ENCODE assay signal across 8 mouse cellular contexts in the genomic region with DNA sequence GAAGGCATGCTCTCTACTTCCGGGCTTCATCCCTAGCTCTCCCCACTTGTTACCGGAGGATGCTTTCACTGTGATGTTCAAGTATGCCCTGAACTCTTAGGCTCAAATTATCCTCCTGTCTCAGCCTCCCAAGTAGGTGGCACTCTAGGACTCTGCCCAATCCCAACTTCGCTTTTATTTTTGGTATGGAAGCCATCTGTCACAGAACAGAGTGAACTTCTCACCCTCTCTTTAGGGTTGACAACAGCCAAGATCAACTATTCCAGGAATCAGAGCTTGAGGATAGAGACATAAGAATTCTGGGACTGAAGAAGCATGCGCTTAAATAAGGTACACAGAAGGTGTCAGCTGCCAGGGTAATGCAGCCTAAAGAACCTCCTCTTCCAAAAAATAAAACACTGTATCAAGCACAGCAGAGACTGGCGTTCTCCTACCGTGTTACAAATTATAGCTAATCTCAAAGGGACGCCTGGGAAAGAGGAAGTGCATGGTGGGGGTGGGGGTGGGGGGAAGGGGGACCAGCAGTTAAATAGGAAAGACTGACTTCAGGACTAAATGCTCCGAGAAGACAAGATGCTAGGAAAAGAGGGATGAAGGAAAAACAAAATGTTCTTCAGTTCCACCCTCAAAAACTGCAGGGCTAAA. TPM values are rescaled to one million over a fixed set of nuclear protein-coding genes. Genes with fewer than 3 reads are reported as not detected.
DNase-seq lines count a peak whose midpoint lies in the region; ATAC-seq and TF ChIP-seq lines count a peak whose summit lies in the region.

No protein-coding gene starts in this region.

- WGBS in kidney, embryonic 16.5 days, result 40% methylated on average over 8 of the region's 8 CpGs
- WGBS in hindbrain, embryonic 15.5 days, result 46% methylated on average over 8 of the region's 8 CpGs
- WGBS in midbrain, embryonic 15.5 days, result 57% methylated on average over 8 of the region's 8 CpGs

- peak overlapping the region; percentile 86 for H3K9ac ChIP-seq in kidney, embryonic 16.5 days (replicated peaks; ENCODE audit: low read length)
- H3K9ac ChIP-seq in hindbrain, embryonic 15.5 days, result peak overlapping the region; percentile 90
- H3K9ac ChIP-seq in midbrain, embryonic 15.5 days, result peak overlapping the region; percentile 81

- H3K4me3 ChIP-seq in kidney, embryonic 16.5 days (ENCODE audit: low read length), result peak overlapping the region; percentile 92
- peak overlapping the region; percentile 82 for H3K4me3 ChIP-seq in cortical plate, adult 2 months (ENCODE audit: insufficient read depth, low read length)
- H3K4me3 ChIP-seq in hindbrain, embryonic 15.5 days, result peak overlapping the region; percentile 88
- peak overlapping the region; percentile 89 for H3K4me3 ChIP-seq in midbrain, embryonic 15.5 days

- no peak for ATAC-seq in kidney, embryonic 16.5 days (ENCODE audit: low FRiP score, low TSS enrichment)
- ATAC-seq in hindbrain, embryonic 15.5 days (ENCODE audit: low FRiP score, low read depth), result no peak
- no peak for ATAC-seq in midbrain, embryonic 15.5 days (replicated peaks)
- ATAC-seq in inflammation-experienced regulatory T-cells, adult 6 months, result no peak

- no peaks in the 10 kb centered on the region for H3K9me3 ChIP-seq in kidney, embryonic 16.5 days (ENCODE audit: low read length)
- H3K9me3 ChIP-seq in hindbrain, embryonic 15.5 days, result no peaks in the 10 kb centered on the region
- H3K9me3 ChIP-seq in midbrain, embryonic 15.5 days, result no peaks in the 10 kb centered on the region

- peak overlapping the region; percentile 95 for H3K4me2 ChIP-seq in kidney, embryonic 16.5 days (replicated peaks; ENCODE audit: low read depth, low read length)
- peak overlapping the region; percentile 96 for H3K4me2 ChIP-seq in hindbrain, embryonic 15.5 days
- H3K4me2 ChIP-seq in midbrain, embryonic 15.5 days, result peak overlapping the region; percentile 96

- no peaks in the 10 kb centered on the region for H3K27me3 ChIP-seq in kidney, embryonic 16.5 days (ENCODE audit: insufficient read depth, low read length)
- H3K27me3 ChIP-seq in hindbrain, embryonic 15.5 days, result no peaks in the 10 kb centered on the region
- no peaks in the 10 kb centered on the region for H3K27me3 ChIP-seq in midbrain, embryonic 15.5 days (replicated peaks)

- TF ChIP-seq CTCF in cortical plate, adult 2 months (IDR thresholded peaks at IDR 0.05; ENCODE audit: extremely low read depth, insufficient read depth, low read length), result no peak

- peaks cover 29% of the 10 kb centered on the region for H3K36me3 ChIP-seq in kidney, embryonic 16.5 days (ENCODE audit: insufficient read depth, low read length)
- peaks cover 33% of the 10 kb centered on the region for H3K36me3 ChIP-seq in hindbrain, embryonic 15.5 days
- H3K36me3 ChIP-seq in midbrain, embryonic 15.5 days (replicated peaks), result peaks cover 22% of the 10 kb centered on the region

- no peak for DNase-seq in kidney, postnatal 4 days
- DNase-seq in right cerebral cortex, postnatal 36 days (ENCODE audit: low spot score in 2 of 2), result no peak
- no peak for DNase-seq in cerebellum, adult 9-11 months

- TF ChIP-seq POLR2A in cortical plate, adult 2 months (IDR thresholded peaks at IDR 0.05; ENCODE audit: extremely low read depth, insufficient read depth, low read length), result no peak

- peaks cover 34% of the 10 kb centered on the region for H3K4me1 ChIP-seq in kidney, embryonic 16.5 days (ENCODE audit: insufficient read depth, low read length)
- H3K4me1 ChIP-seq in cortical plate, adult 2 months (ENCODE audit: control insufficient read depth, insufficient read depth, low read length), result peaks cover 12% of the 10 kb centered on the region
- peaks cover 49% of the 10 kb centered on the region for H3K4me1 ChIP-seq in hindbrain, embryonic 15.5 days (replicated peaks)
- H3K4me1 ChIP-seq in midbrain, embryonic 15.5 days, result peaks cover 47% of the 10 kb centered on the region

- no peak overlapping the region for H3K27ac ChIP-seq in kidney, embryonic 16.5 days (ENCODE audit: low read length)
- H3K27ac ChIP-seq in cortical plate, adult 2 months (ENCODE audit: insufficient read depth, low read length), result peak overlapping the region; percentile 80; the same call in 1 of the 2 replicates
- H3K27ac ChIP-seq in hindbrain, embryonic 15.5 days (replicated peaks), result no peak overlapping the region
- H3K27ac ChIP-seq in midbrain, embryonic 15.5 days, result no peak overlapping the region

RNA-seq across cellular contexts. Expression of gene Rgp1, which starts 1.2 kb away (rescaled TPM):
- polyA plus RNA-seq in kidney, embryonic 16.5 days (2015; fragmentation: Nextera tagmentation; extraction: Ambion mirVana), result 32.3 and 33.0 TPM in 2 replicates
- polyA plus RNA-seq in cortical plate, adult 2 months (2012; rRNA removed), result 35.7 and 38.8 TPM in 2 replicates
- 18.8 and 22.8 TPM in 2 replicates for polyA plus RNA-seq in hindbrain, embryonic 15.5 days (2015; fragmentation: Nextera tagmentation; extraction: Ambion mirVana)
- 24.8 and 25.7 TPM in 2 replicates for polyA plus RNA-seq in midbrain, embryonic 15.5 days (2015; fragmentation: Nextera tagmentation; extraction: Ambion mirVana)
- 10 to 100 TPM; 12.4 to 13.5 (median 12.6) TPM for polyA plus RNA-seq in inflammation-experienced regulatory T-cells, adult 6 months (2017; shearing (Covaris generic))

RNA-seq across cellular contexts. Expression of gene Gba2, which starts 1.3 kb away (rescaled TPM):
- 25.8 and 26.3 TPM in 2 replicates for polyA plus RNA-seq in kidney, embryonic 16.5 days (2015; fragmentation: Nextera tagmentation; extraction: Ambion mirVana)
- polyA plus RNA-seq in cortical plate, adult 2 months (2012; rRNA removed), result 96.7 and 105 TPM in 2 replicates
- polyA plus RNA-seq in hindbrain, embryonic 15.5 days (2015; fragmentation: Nextera tagmentation; extraction: Ambion mirVana), result 55.3 and 63.4 TPM in 2 replicates
- polyA plus RNA-seq in midbrain, embryonic 15.5 days (2015; fragmentation: Nextera tagmentation; extraction: Ambion mirVana), result 67.9 and 71.0 TPM in 2 replicates
- polyA plus RNA-seq in inflammation-experienced regulatory T-cells, adult 6 months (2017; shearing (Covaris generic)), result 10 to 100 TPM; 12.8 to 14.6 (median 14.2) TPM

RNA-seq across cellular contexts. Expression of gene Msmp, which starts 6.9 kb away (rescaled TPM):
- polyA plus RNA-seq in kidney, embryonic 16.5 days (2015; fragmentation: Nextera tagmentation; extraction: Ambion mirVana), result 0.89 and 3.1 TPM in 2 replicates
- polyA plus RNA-seq in cortical plate, adult 2 months (2012; rRNA removed), result 0.15 and 0.34 TPM in 2 replicates
- polyA plus RNA-seq in hindbrain, embryonic 15.5 days (2015; fragmentation: Nextera tagmentation; extraction: Ambion mirVana), result 1.2 and 1.6 TPM in 2 replicates
- polyA plus RNA-seq in midbrain, embryonic 15.5 days (2015; fragmentation: Nextera tagmentation; extraction: Ambion mirVana), result 1.3 and 1.9 TPM in 2 replicates
- polyA plus RNA-seq in inflammation-experienced regulatory T-cells, adult 6 months (2017; shearing (Covaris generic)), result not detected

RNA-seq across cellular contexts. Expression of gene Tln1, which starts 14.9 kb away (rescaled TPM):
- 66.5 and 69.1 TPM in 2 replicates for polyA plus RNA-seq in kidney, embryonic 16.5 days (2015; fragmentation: Nextera tagmentation; extraction: Ambion mirVana)
- polyA plus RNA-seq in cortical plate, adult 2 months (2012; rRNA removed), result 44.3 and 46.5 TPM in 2 replicates
- polyA plus RNA-seq in hindbrain, embryonic 15.5 days (2015; fragmentation: Nextera tagmentation; extraction: Ambion mirVana), result 66.2 and 69.2 TPM in 2 replicates
- polyA plus RNA-seq in midbrain, embryonic 15.5 days (2015; fragmentation: Nextera tagmentation; extraction: Ambion mirVana), result 58.8 and 61.0 TPM in 2 replicates
- polyA plus RNA-seq in inflammation-experienced regulatory T-cells, adult 6 months (2017; shearing (Covaris generic)), result 100 to 1,000 TPM in 1 of 3 experiments, 10 to 100 TPM in 2; 77.8 to 132 (median 93.7) TPM

RNA-seq across cellular contexts. Expression of gene Creb3, which starts 15.2 kb away (rescaled TPM):
- polyA plus RNA-seq in kidney, embryonic 16.5 days (2015; fragmentation: Nextera tagmentation; extraction: Ambion mirVana), result 80.2 and 83.0 TPM in 2 replicates
- polyA plus RNA-seq in cortical plate, adult 2 months (2012; rRNA removed), result 61.8 and 65.9 TPM in 2 replicates
- polyA plus RNA-seq in hindbrain, embryonic 15.5 days (2015; fragmentation: Nextera tagmentation; extraction: Ambion mirVana), result 76.8 and 79.5 TPM in 2 replicates
- 82.7 and 94.0 TPM in 2 replicates for polyA plus RNA-seq in midbrain, embryonic 15.5 days (2015; fragmentation: Nextera tagmentation; extraction: Ambion mirVana)
- 100 to 1,000 TPM in 1 of 3 experiments, 10 to 100 TPM in 2; 90.0 to 104 (median 99.8) TPM for polyA plus RNA-seq in inflammation-experienced regulatory T-cells, adult 6 months (2017; shearing (Covaris generic))
